Mouse (Mus musculus) liver, embryonic 11.5 days (tissue): ENCODE results near the gene Myh1. TPM values are rescaled to one million over a fixed set of nuclear protein-coding genes. Genes with fewer than 3 reads are reported as not detected.

Experiments
- ATAC-seq: fragments of 200-750 bp; cut with Nextera tagmentation; replicated peaks from 2 replicates; pipeline ENCODE4 v1.8.0; 2017; ENCODE audit warnings: moderate number of reproducible peaks, mild to moderate bottlenecking, moderate TSS enrichment, moderate library complexity; ENCODE audit not compliant: low FRiP score
- DNase-seq: peaks from one replicate; pipeline ENCODE4 v3.0.0-alpha.2; 2017; ENCODE audit warnings: low spot score
- H3K27ac ChIP-seq: fragments of 300-500 bp; sonication (generic); 2 replicates; pipeline ENCODE4 v1.5.1; 2014; ENCODE audit warnings: mild to moderate bottlenecking, low read depth, low read length, control low read depth
- H3K27me3 ChIP-seq: fragments of 300-500 bp; sonication (generic); replicated peaks from 2 replicates; pipeline ENCODE4 v1.6.1; 2014; ENCODE audit warnings: low read length, mixed read lengths; ENCODE audit not compliant: control insufficient read depth, insufficient read depth
- H3K36me3 ChIP-seq: fragments of 300-500 bp; sonication (generic); 2 replicates; pipeline ENCODE4 v1.6.1; 2014; ENCODE audit warnings: mild to moderate bottlenecking, low read length, moderate library complexity, mixed read lengths; ENCODE audit not compliant: control insufficient read depth, insufficient read depth
- H3K4me1 ChIP-seq: fragments of 300-500 bp; sonication (generic); replicated peaks from 2 replicates; pipeline ENCODE4 v1.6.1; 2014; ENCODE audit warnings: low read length, mixed read lengths; ENCODE audit not compliant: control insufficient read depth, insufficient read depth
- H3K4me2 ChIP-seq: fragments of 300-500 bp; sonication (generic); 2 replicates; pipeline ENCODE4 v1.6.1; 2014; ENCODE audit warnings: mild to moderate bottlenecking, control low read depth, moderate library complexity
- H3K4me3 ChIP-seq: fragments of 300-500 bp; sonication (generic); 2 replicates; pipeline ENCODE4 v1.5.1; 2014; ENCODE audit warnings: low read depth, low read length, control low read depth
- H3K9ac ChIP-seq: fragments of 300-500 bp; sonication (generic); 2 replicates; pipeline ENCODE4 v1.6.1; 2014; ENCODE audit warnings: low read depth, low read length, control low read depth
- H3K9me3 ChIP-seq: fragments of 300-500 bp; sonication (generic); 2 replicates; pipeline ENCODE4 v1.6.1; 2016; ENCODE audit warnings: low read length, inconsistent platforms, mixed read lengths; ENCODE audit not compliant: control insufficient read depth
- WGBS: fragments of 180-500 bp; shearing (Covaris S2); extraction: QIAGEN DNeasy Blood & Tissue Kit; methylation state at CpG from one replicate; pipeline ENCODE4 v1.1.7; 2014; 5-methylcytosine and 5-hydroxymethylcytosine counted together
- polyA plus RNA-seq: library from polyadenylated mRNA; unstranded; fragments of >200 nt; fragmentation: Nextera tagmentation; extraction: Ambion mirVana; gene quantifications from 2 replicates; pipeline ENCODE4 v1.2.1, GENCODE M21; 2014

Gene Myh1
- polyA plus RNA-seq, 1 experiment from 2014 or later = 0.07 TPM

DNA sequence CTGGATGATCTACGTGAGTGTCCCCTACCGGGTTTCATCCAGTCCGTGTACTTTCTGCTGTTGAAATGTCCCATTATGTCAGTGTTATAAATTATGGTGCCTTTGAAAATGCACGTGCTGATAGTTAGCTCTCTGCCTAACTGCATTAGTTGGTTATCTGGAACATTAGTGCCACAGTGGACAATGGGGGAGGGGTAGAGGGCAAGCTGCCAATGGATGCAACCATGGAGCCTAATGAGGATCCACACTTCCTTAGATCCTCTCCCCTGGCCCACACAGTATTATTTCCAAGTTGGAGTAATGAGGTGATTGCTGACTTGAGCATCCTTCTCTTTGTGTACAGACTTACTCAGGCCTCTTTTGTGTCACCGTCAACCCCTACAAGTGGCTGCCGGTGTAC, 41.2 kb downstream of the Myh1 start:
- WGBS = 87% methylated on average over 6 of the region's 6 CpGs
- Histone ChIP-seq H3K9ac (no peak overlapping the region), H3K9me3 (no peaks in the 10 kb centered on the region), H3K36me3 (no peaks in the 10 kb centered on the region), H3K27ac (no peak overlapping the region), H3K27me3 (no peaks in the 10 kb centered on the region), H3K4me1 (no peaks in the 10 kb centered on the region), H3K4me2 (no peak overlapping the region), H3K4me3 (no peak overlapping the region)
- no peak for ATAC-seq
- DNase-seq = no peak

DNA sequence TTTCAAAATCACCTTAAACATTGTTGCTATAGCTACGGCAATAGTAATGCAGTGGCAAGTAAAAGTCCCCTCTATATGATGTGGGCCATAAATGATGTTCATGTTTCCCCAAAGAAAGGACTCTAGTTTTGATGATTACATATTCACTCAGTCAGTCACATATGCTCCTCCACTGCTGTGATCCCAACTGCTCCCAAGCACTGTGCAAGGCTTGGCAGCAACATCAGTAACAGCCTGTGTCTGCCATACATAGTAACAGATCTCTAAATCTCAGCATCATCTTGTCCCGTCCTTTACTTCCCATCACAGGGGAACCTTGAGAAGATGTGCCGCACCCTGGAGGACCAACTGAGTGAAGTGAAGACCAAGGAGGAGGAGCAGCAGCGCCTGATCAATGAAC, 53.8 kb downstream of the Myh1 start:
- Histone ChIP-seq H3K4me2 (no peak overlapping the region), H3K36me3 (no peaks in the 10 kb centered on the region), H3K4me3 (no peak overlapping the region), H3K4me1 (no peaks in the 10 kb centered on the region), H3K9ac (no peak overlapping the region), H3K9me3 (no peaks in the 10 kb centered on the region), H3K27me3 (no peaks in the 10 kb centered on the region), H3K27ac (no peak overlapping the region)
- ATAC-seq (no peak), DNase-seq (no peak)
- 88% methylated on average over 4 of the region's 4 CpGs for WGBS

DNA sequence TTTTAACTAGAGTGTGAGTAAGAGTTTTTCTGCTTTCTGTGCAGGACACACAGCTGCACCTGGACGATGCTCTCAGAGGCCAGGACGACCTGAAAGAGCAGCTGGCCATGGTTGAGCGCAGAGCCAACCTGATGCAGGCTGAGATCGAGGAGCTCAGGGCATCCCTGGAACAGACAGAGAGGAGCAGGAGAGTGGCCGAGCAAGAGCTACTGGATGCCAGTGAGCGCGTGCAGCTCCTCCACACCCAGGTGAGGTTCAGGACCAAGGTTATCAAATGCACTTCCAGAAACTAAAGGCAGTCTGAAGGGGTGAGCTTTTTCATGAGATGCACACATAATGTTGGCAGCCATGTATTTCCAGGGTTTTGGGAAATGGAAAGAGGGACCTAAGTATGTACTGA, 57.2 kb downstream of the Myh1 start:
- Histone ChIP-seq H3K4me3 (no peak overlapping the region), H3K9me3 (no peaks in the 10 kb centered on the region), H3K4me2 (no peak overlapping the region), H3K27me3 (no peaks in the 10 kb centered on the region), H3K4me1 (no peaks in the 10 kb centered on the region), H3K36me3 (no peaks in the 10 kb centered on the region), H3K9ac (no peak overlapping the region), H3K27ac (no peak overlapping the region)
- DNase-seq (no peak), ATAC-seq (no peak)
- 80% methylated on average over 7 of the region's 7 CpGs for WGBS

DNA sequence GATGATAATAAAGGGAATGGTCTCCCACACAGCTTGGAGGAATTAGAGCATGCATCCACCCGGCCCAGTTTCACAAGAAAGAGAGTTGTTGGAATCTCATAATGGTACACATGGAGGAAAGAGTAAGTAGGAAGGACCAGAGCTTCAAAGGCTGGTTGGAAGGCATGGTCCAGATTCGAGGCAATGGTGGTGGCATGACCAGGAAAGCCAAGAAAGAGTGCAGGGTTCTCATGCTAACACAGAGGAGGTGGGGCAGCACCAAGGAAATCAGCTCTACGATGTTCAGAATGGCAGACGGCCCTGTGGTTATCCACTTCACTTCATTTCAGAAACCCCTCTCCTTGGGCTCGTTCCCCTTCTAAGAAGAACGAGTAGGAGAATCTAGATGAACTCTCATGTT, 61.1 kb downstream of the Myh1 start:
- ATAC-seq (no peak), DNase-seq (no peak)
- no peak overlapping the region for H3K4me2 ChIP-seq
- H3K9me3 ChIP-seq = no peaks in the 10 kb centered on the region
- no peak overlapping the region for H3K4me3 ChIP-seq
- no peaks in the 10 kb centered on the region for H3K36me3 ChIP-seq
- no peaks in the 10 kb centered on the region for H3K27me3 ChIP-seq
- 81% methylated on average over 6 of the region's 6 CpGs for WGBS
- H3K4me1 ChIP-seq = no peaks in the 10 kb centered on the region
- H3K9ac ChIP-seq = no peak overlapping the region
- H3K27ac ChIP-seq = no peak overlapping the region

Other genes with a start within 250 kb of the Myh1 start
- not detected in 2 replicates for gene Tmem238l, start 243.4 kb upstream of the Myh1 start, polyA plus RNA-seq
- gene Tmem220, start 174.9 kb upstream of the Myh1 start, polyA plus RNA-seq = 1.8 and 1.9 TPM in 2 replicates
- gene Adprm, start 147.5 kb upstream of the Myh1 start, polyA plus RNA-seq = 17.0 and 18.5 TPM in 2 replicates
- 18.8 and 20.3 TPM in 2 replicates for gene Sco1, start 147.4 kb upstream of the Myh1 start, polyA plus RNA-seq
- gene Myh3, start 121.8 kb upstream of the Myh1 start, polyA plus RNA-seq = 0.38 and 0.78 TPM in 2 replicates
- gene Myh2, start 29.0 kb upstream of the Myh1 start, polyA plus RNA-seq = not detected in 2 replicates
- not detected in 2 replicates for gene Myh4, start 38.0 kb downstream of the Myh1 start, polyA plus RNA-seq
- gene Myh8, start 77.1 kb downstream of the Myh1 start, polyA plus RNA-seq = 0.13 TPM in 1 of 2 replicates, not detected in the other
- gene Myh13, start 121.6 kb downstream of the Myh1 start, polyA plus RNA-seq = not detected in 2 replicates